Mouse (Mus musculus) testis, adult 2 months (tissue): Measurements from ENCODE around the gene Tepsin.

ENCODE experiments used
- CTCF ChIP-seq: fragments of 200-500 bp; IDR thresholded peaks from 2 replicates; pipeline ENCODE4 v1.5.1; 2012; ENCODE audit warnings: low read depth, mild to moderate bottlenecking, inconsistent platforms, low read length, moderate library complexity; ENCODE audit not compliant: control insufficient read depth, insufficient read depth, insufficient replicate concordance
- POLR2A ChIP-seq: fragments of 200-500 bp; IDR thresholded peaks from 2 replicates; pipeline ENCODE4 v1.6.1; 2012; ENCODE audit warnings: low read depth, mild to moderate bottlenecking, inconsistent platforms, low read length, moderate library complexity; ENCODE audit not compliant: control insufficient read depth

DNA sequence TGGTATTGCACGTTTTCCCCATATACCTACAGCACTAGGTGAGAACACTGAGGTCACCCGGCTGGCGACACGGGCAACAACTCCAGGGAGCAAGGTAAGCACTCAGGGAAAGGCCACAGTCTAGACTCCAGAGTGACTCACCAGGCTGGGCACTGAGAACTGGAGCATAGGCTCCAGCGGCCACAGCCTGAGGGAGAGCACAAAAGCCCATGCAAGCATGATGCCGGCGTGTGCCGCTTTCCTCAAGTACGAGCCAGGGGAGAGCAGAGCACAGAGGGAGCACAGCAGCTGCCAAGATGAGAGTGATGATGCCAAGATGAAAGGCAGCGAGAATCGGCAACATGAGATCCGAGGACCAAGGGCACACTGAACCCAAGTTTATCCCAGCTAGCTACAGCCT, 23.6 kb upstream of the Tepsin start:
- TF ChIP-seq CTCF (no peak), POLR2A (no peak)
